Mouse (Mus musculus) neural tube, embryonic 12.5 days (tissue): ENCODE results near the gene Nop53. TPM values are rescaled to one million over a fixed set of nuclear protein-coding genes. Genes with fewer than 3 reads are reported as not detected.

Experiments
- ATAC-seq: fragments of 200-750 bp; cut with Nextera tagmentation; 2 replicates; pipeline ENCODE4 v1.8.0; 2017; ENCODE audit warnings: low read depth, mild to moderate bottlenecking, moderate TSS enrichment, moderate library complexity; ENCODE audit not compliant: low FRiP score
- H3K27ac ChIP-seq: fragments of 300-500 bp; sonication (generic); 2 replicates; pipeline ENCODE4 v1.5.1; 2016
- H3K27me3 ChIP-seq: fragments of 300-500 bp; sonication (generic); replicated peaks from 2 replicates; pipeline ENCODE4 v1.6.1; 2016; ENCODE audit warnings: mild to moderate bottlenecking
- H3K36me3 ChIP-seq: fragments of 300-500 bp; sonication (generic); 2 replicates; pipeline ENCODE4 v1.6.1; 2016; ENCODE audit warnings: mild to moderate bottlenecking
- H3K4me1 ChIP-seq: fragments of 300-500 bp; sonication (generic); 2 replicates; pipeline ENCODE4 v1.6.1; 2016
- H3K4me2 ChIP-seq: fragments of 300-500 bp; sonication (generic); replicated peaks from 2 replicates; pipeline ENCODE4 v1.6.1; 2016; ENCODE audit warnings: mild to moderate bottlenecking
- H3K4me3 ChIP-seq: fragments of 300-500 bp; sonication (generic); 2 replicates; pipeline ENCODE4 v1.5.1; 2016
- H3K9ac ChIP-seq: fragments of 300-500 bp; sonication (generic); 2 replicates; pipeline ENCODE4 v1.6.1; 2016; ENCODE audit warnings: mild to moderate bottlenecking
- H3K9me3 ChIP-seq: fragments of 300-500 bp; sonication (generic); 2 replicates; pipeline ENCODE4 v1.6.1; 2016; ENCODE audit warnings: mild to moderate bottlenecking
- WGBS: fragments of 180-500 bp; shearing (Covaris S2); methylation state at CpG from one replicate; pipeline ENCODE4 v1.1.7; 2016; 5-methylcytosine and 5-hydroxymethylcytosine counted together
- polyA plus RNA-seq: library from polyadenylated mRNA; unstranded; fragments of >200 nt; fragmentation: Nextera tagmentation; extraction: Ambion mirVana; gene quantifications from 2 replicates; pipeline ENCODE4 v1.2.1, GENCODE M21; 2016

The Nop53 gene
- polyA plus RNA-seq, 1 experiment from 2014 or later: 169 TPM

- Histone ChIP-seq H3K27ac (no peak overlapping the region), H3K9ac (no peak overlapping the region), H3K9me3 (no peaks in the 10 kb centered on the region), H3K36me3 (no peaks in the 10 kb centered on the region), H3K4me2 (no peak overlapping the region), H3K4me3 (no peak overlapping the region), H3K4me1 (no peaks in the 10 kb centered on the region), H3K27me3 (no peaks in the 10 kb centered on the region)
- WGBS: 93% methylated on average over 7 of the region's 7 CpGs
- 0 out of 2 replicates have a peak, but pooled peaks have one; percentile 19 for ATAC-seq
These were observed 8.6 kb upstream of the Nop53 start for GRCm38 (mm10) chr7:15954436-15954835.

GRCm38 (mm10) chr7:15953307-15954074, 7.6 kb upstream of the Nop53 start:
- H3K27me3 ChIP-seq: no peaks in the 10 kb centered on the region
- no peaks in the 10 kb centered on the region for H3K36me3 ChIP-seq
- H3K9me3 ChIP-seq: no peaks in the 10 kb centered on the region
- 89% methylated on average over 13 of the region's 13 CpGs for WGBS
- no peak overlapping the region for H3K27ac ChIP-seq
- no peak overlapping the region for H3K9ac ChIP-seq
- 0 out of 2 replicates have a peak, but pooled peaks cover 4% of the 10 kb centered on the region for H3K4me1 ChIP-seq
- H3K4me2 ChIP-seq: no peak overlapping the region
- no peak overlapping the region for H3K4me3 ChIP-seq
- no peak for ATAC-seq

GRCm38 (mm10) chr7:15952416-15952815, 6.5 kb upstream of the Nop53 start:
- ATAC-seq: no peak
- 78% methylated on average over 3 of the region's 3 CpGs for WGBS
- Histone ChIP-seq H3K4me3 (no peak overlapping the region), H3K36me3 (no peaks in the 10 kb centered on the region), H3K9me3 (no peaks in the 10 kb centered on the region), H3K27ac (no peak overlapping the region), H3K9ac (no peak overlapping the region), H3K4me1 (0 out of 2 replicates have a peak, but pooled peaks cover 4% of the 10 kb centered on the region), H3K27me3 (no peaks in the 10 kb centered on the region), H3K4me2 (no peak overlapping the region)

DNA sequence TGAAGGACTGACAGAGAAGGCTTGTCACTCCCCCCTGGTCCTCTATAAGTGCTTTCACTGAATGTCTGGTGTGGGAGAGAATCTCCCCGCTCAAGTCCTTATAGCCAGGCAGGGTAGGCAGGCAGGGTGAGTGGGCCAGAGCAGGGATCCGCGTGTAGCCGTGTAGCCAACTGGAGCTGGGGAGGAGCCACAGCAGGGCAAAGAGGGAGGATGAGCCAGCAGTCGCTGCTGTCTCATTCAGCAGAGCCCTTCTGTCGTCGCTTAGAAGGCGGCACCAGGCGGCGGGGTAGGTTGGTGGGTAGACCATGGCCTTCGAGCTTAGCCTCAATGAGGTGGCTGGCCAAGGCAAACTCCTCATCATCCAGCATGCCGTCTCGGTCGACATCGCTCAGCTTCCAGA, 4.1 kb upstream of the Nop53 start:
- Histone ChIP-seq H3K27ac (no peak overlapping the region), H3K9ac (no peak overlapping the region), H3K9me3 (no peaks in the 10 kb centered on the region), H3K27me3 (no peaks in the 10 kb centered on the region), H3K36me3 (no peaks in the 10 kb centered on the region), H3K4me3 (no peak overlapping the region), H3K4me2 (no peak overlapping the region), H3K4me1 (peaks cover 6% of the 10 kb centered on the region)
- WGBS: 88% methylated on average over 15 of the region's 15 CpGs
- no peak for ATAC-seq

GRCm38 (mm10) chr7:15949216-15949790, 3.4 kb upstream of the Nop53 start:
- no peak overlapping the region for H3K9ac ChIP-seq
- no peak overlapping the region for H3K27ac ChIP-seq
- no peak overlapping the region for H3K4me2 ChIP-seq
- H3K36me3 ChIP-seq: peaks cover 2% of the 10 kb centered on the region; the same call in 1 of the 2 replicates
- ATAC-seq: no peak
- 85% methylated on average over 7 of the region's 7 CpGs for WGBS
- H3K4me1 ChIP-seq: peaks cover 13% of the 10 kb centered on the region
- H3K9me3 ChIP-seq: no peaks in the 10 kb centered on the region
- no peak overlapping the region for H3K4me3 ChIP-seq
- no peaks in the 10 kb centered on the region for H3K27me3 ChIP-seq

DNA sequence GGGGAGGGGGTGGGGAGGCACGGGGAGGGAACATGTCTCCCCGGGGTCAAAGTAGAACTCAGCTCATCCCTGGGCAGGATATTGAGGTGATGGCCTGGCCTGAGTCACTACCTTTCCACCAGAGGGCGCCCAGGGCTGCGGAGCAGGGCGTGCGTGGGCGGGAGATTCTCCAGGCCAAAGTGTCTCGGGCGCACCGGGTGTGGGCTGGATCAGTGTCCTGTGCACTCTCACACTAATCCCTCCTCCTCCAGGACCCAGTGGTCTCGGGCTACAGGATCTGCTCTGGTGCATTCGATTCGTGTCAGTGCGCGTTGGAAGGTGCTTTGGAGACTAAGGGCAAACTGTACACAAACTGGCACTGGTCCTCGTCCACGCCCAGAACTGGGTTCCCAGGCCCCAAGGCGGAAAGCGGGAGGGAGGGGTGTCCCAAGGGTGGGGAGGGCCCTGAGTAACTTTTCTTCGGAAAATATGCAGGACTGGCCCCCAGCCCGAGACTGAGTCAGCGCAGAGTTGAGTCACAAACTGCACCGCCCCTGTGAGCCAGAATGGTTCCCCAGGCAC, 2.6 kb upstream of the Nop53 start:
- WGBS: 6% methylated on average over 23 of the region's 23 CpGs
- ATAC-seq: 0 out of 2 replicates have a peak, but pooled peaks have one; percentile 15
- H3K4me3 ChIP-seq: no peak overlapping the region; the same call in 1 of the 2 replicates

GRCm38 (mm10) chr7:15947653-15948260, 1.9 kb upstream of the Nop53 start:
- 0 out of 2 replicates have a peak overlapping the region, but pooled peaks have one; percentile 30 for H3K9ac ChIP-seq

More for the DNA sequence above, 2.6 kb upstream of the Nop53 start:
- H3K4me2 ChIP-seq: peak overlapping the region; percentile 48
- no peaks in the 10 kb centered on the region for H3K9me3 ChIP-seq
- H3K4me1 ChIP-seq: peaks cover 16% of the 10 kb centered on the region
- no peaks in the 10 kb centered on the region for H3K27me3 ChIP-seq
- H3K36me3 ChIP-seq: peaks cover 11% of the 10 kb centered on the region
- H3K9ac ChIP-seq: peak overlapping the region; percentile 30; the same call in 1 of the 2 replicates
- no peak overlapping the region for H3K27ac ChIP-seq

GRCm38 (mm10) chr7:15945211-15945610, 663 bp downstream of the Nop53 start:
- Histone ChIP-seq H3K36me3 (peaks cover 43% of the 10 kb centered on the region), H3K9me3 (no peaks in the 10 kb centered on the region), H3K9ac (peak overlapping the region; percentile 72), H3K4me2 (peak overlapping the region; percentile 84), H3K4me3 (peak overlapping the region; percentile 76), H3K27ac (no peak overlapping the region), H3K27me3 (no peaks in the 10 kb centered on the region), H3K4me1 (peaks cover 16% of the 10 kb centered on the region)
- 0 out of 2 replicates have a peak, but pooled peaks have one; percentile 5 for ATAC-seq
- WGBS: 11% methylated on average over 8 of the region's 8 CpGs

More at GRCm38 (mm10) chr7:15947653-15948260, 1.9 kb upstream of the Nop53 start:
- Histone ChIP-seq H3K27me3 (no peaks in the 10 kb centered on the region), H3K27ac (no peak overlapping the region), H3K9me3 (no peaks in the 10 kb centered on the region), H3K4me3 (no peak overlapping the region), H3K4me2 (peak overlapping the region; percentile 48; the same call in 1 of the 2 replicates), H3K36me3 (peaks cover 18% of the 10 kb centered on the region), H3K4me1 (peaks cover 16% of the 10 kb centered on the region)
- 56% methylated on average over 4 of the region's 4 CpGs for WGBS
- no peak for ATAC-seq

GRCm38 (mm10) chr7:15944311-15944710, 1.6 kb downstream of the Nop53 start:
- Histone ChIP-seq H3K27me3 (no peaks in the 10 kb centered on the region), H3K27ac (no peak overlapping the region), H3K4me1 (peaks cover 16% of the 10 kb centered on the region), H3K9me3 (no peaks in the 10 kb centered on the region), H3K9ac (no peak overlapping the region), H3K4me3 (no peak overlapping the region), H3K4me2 (peak overlapping the region; percentile 84), H3K36me3 (peaks cover 52% of the 10 kb centered on the region)
- WGBS: 97% methylated on average over 1 of the region's 1 CpGs
- ATAC-seq: no peak

DNA sequence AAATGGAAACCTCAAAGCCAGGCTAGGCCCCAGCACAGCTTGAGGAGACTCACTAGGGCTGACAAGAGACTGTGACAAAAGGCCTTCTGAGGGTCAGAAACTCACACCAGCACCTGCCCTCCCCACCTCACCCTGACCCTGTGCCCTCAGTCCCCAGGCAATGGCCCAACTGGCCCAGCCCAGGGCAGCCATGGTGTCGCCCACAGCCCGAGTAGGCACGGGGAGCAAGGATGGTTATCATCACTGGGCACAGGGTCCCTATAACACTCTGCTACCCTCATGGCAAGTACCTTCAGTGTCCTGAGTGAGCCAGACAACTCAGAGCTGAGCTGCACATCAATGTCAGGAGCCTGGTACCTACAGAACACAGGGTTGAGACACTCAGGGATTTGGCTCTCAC, 7.3 kb downstream of the Nop53 start:
- Histone ChIP-seq H3K36me3 (peaks cover 87% of the 10 kb centered on the region), H3K4me3 (no peak overlapping the region), H3K4me1 (no peaks in the 10 kb centered on the region), H3K9ac (no peak overlapping the region), H3K27ac (no peak overlapping the region), H3K27me3 (no peaks in the 10 kb centered on the region), H3K4me2 (no peak overlapping the region), H3K9me3 (no peaks in the 10 kb centered on the region)
- ATAC-seq: no peak
- 93% methylated on average over 3 of the region's 3 CpGs for WGBS

DNA sequence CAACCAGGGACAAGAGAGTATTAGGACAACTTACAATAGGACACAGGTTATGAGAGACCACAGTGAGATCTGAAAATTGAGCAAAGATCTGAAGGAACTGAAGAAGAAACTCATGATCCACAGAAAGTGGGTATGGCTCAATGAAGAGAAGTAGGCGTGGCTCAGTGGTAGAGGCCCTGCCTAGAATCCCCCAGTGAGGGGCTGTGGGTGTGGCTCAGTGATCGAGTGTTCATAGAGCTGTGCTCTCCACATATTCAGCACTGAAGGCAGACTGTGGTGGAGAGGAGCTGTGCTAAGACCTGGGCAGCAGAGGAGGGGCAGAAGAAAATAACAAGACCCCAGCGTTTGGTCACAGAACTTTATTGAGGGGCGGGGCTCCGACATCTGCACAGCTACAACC, 8.4 kb downstream of the Nop53 start:
- 87% methylated on average over 5 of the region's 5 CpGs for WGBS
- Histone ChIP-seq H3K4me1 (no peaks in the 10 kb centered on the region), H3K9me3 (no peaks in the 10 kb centered on the region), H3K9ac (no peak overlapping the region), H3K27ac (no peak overlapping the region), H3K4me3 (no peak overlapping the region), H3K27me3 (no peaks in the 10 kb centered on the region), H3K36me3 (peaks cover 75% of the 10 kb centered on the region), H3K4me2 (no peak overlapping the region)
- no peak for ATAC-seq
